Mouse (Mus musculus) olfactory bulb, adult 2 months (tissue): ENCODE measurements around the gene Cntnap2.

ENCODE experiments used
- CTCF ChIP-seq: fragments of 200-500 bp; IDR thresholded peaks from 2 replicates; pipeline ENCODE4 v1.5.1; 2012; ENCODE audit warnings: low read depth, mild to moderate bottlenecking, low read length, moderate library complexity; ENCODE audit not compliant: insufficient read depth
- POLR2A ChIP-seq: fragments of 200-500 bp; IDR thresholded peaks from 2 replicates; pipeline ENCODE4 v1.6.1; 2012; ENCODE audit warnings: mild to moderate bottlenecking, low read depth, low read length, moderate library complexity; ENCODE audit not compliant: insufficient read depth

DNA sequence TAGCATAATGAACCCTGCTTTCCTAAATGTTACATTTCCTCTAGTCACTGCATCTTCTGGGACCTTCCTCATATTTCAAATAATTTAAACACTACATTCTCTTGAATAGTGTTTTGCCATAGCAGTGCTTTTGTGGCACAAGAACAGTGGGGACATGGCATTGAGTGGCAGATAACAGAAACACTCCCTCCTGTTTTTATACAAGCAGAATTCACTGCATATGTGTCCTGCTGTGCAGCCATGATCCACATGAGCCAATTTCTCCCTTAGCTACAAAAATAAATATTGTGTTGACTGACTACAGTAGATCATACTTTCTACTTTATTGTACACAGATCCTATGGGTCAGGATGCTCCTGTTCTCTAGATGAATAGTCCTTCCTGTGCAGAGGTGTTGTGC is 1553.2 kb downstream of the Cntnap2 start:
- TF ChIP-seq CTCF (no peak), POLR2A (no peak)
